Mouse (Mus musculus) C2C12 (cell line): ENCODE measurements around the gene Llgl2. TPM values are rescaled to one million over a fixed set of nuclear protein-coding genes. Genes with fewer than 3 reads are reported as not detected.

Experiments used
- H3K27me3 ChIP-seq: one replicate; pipeline ENCODE4 v1.6.1; 2011; ENCODE audit not compliant: control insufficient read depth, insufficient read depth, insufficient read length
- H3K36me3 ChIP-seq: one replicate; pipeline ENCODE4 v1.6.1; 2011; ENCODE audit not compliant: control insufficient read depth, insufficient read depth
- H3K4me3 ChIP-seq: one replicate; pipeline ENCODE4 v1.5.1; 2011; ENCODE audit warnings: mild to moderate bottlenecking, control low read depth; ENCODE audit not compliant: poor library complexity, insufficient read depth, severe bottlenecking
- H3K79me2 ChIP-seq: one replicate; pipeline ENCODE4 v1.6.1; 2011; ENCODE audit not compliant: control insufficient read depth, insufficient read depth
- H3K79me3 ChIP-seq: one replicate; pipeline ENCODE4 v1.6.1; 2011; ENCODE audit warnings: low read depth, control low read depth
- H3ac ChIP-seq: one replicate; pipeline ENCODE3; 2011; ENCODE audit warnings: low read depth; ENCODE audit not compliant: control insufficient read depth, insufficient read length
- CEBPB ChIP-seq: IDR thresholded peaks from one replicate; pipeline ENCODE4 v1.6.1; 2011; ENCODE audit warnings: low read depth, mild to moderate bottlenecking, control low read depth, moderate library complexity
- CTCF ChIP-seq: IDR thresholded peaks from one replicate; pipeline ENCODE4 v1.5.1; 2011; ENCODE audit not compliant: control insufficient read depth, insufficient read depth, insufficient read length
- FOSL1 ChIP-seq: IDR thresholded peaks from one replicate; pipeline ENCODE4 v1.8.0; 2011; ENCODE audit warnings: mild to moderate bottlenecking, low read length; ENCODE audit not compliant: poor library complexity, insufficient read depth, severe bottlenecking
- MAX ChIP-seq: IDR thresholded peaks from one replicate; pipeline ENCODE4 v1.6.1; 2011; ENCODE audit warnings: mild to moderate bottlenecking, control low read depth
- MYOD1 ChIP-seq: IDR thresholded peaks from one replicate; pipeline ENCODE4 v1.6.1; 2011; ENCODE audit warnings: low read depth; ENCODE audit not compliant: control insufficient read depth, insufficient read length
- MYOG ChIP-seq: IDR thresholded peaks from one replicate; pipeline ENCODE4 v1.6.1; 2011; ENCODE audit not compliant: control insufficient read depth, insufficient read length; ENCODE audit errors: extremely low read depth
- USF1 ChIP-seq: IDR thresholded peaks from one replicate; pipeline ENCODE4 v1.6.1; 2011; ENCODE audit warnings: low read depth, mild to moderate bottlenecking, control low read depth, moderate library complexity
- polyA plus RNA-seq: library from polyadenylated mRNA; unstranded; fragments of >200 nt; fragmentation: generic; extraction: Trizol; gene quantifications from one replicate; pipeline ENCODE4 v1.2.1, GENCODE M21; 2012; ENCODE audit warnings: missing spikeins

Gene Llgl2
- polyA plus RNA-seq, 1 experiment, result 0.51 TPM

GRCm38 (mm10) chr11:115829036-115829435 is 5.2 kb downstream of the Llgl2 start:
- H3ac ChIP-seq, result no peak overlapping the region
- TF ChIP-seq USF1 (no peak), CEBPB (no peak), FOSL1 (no peak), MAX (no peak), CTCF (no peak), MYOG (no peak), MYOD1 (no peak)
- H3K4me3 ChIP-seq, result no peak overlapping the region
- H3K79me2 ChIP-seq, result no peaks in the 10 kb centered on the region
- H3K79me3 ChIP-seq, result no peaks in the 10 kb centered on the region
- H3K36me3 ChIP-seq, result no peaks in the 10 kb centered on the region
- peaks cover 78% of the 10 kb centered on the region for H3K27me3 ChIP-seq

- H3K4me3 ChIP-seq, result no peak overlapping the region
- TF ChIP-seq MAX (no peak), FOSL1 (no peak), CTCF (no peak), CEBPB (no peak), MYOD1 (no peak), USF1 (no peak), MYOG (no peak)
- no peaks in the 10 kb centered on the region for H3K79me2 ChIP-seq
- no peaks in the 10 kb centered on the region for H3K36me3 ChIP-seq
- no peak overlapping the region for H3ac ChIP-seq
- peaks cover 87% of the 10 kb centered on the region for H3K27me3 ChIP-seq
- no peaks in the 10 kb centered on the region for H3K79me3 ChIP-seq
Measured at GRCm38 (mm10) chr11:115830550-115831325, 6.9 kb downstream of the Llgl2 start.

DNA sequence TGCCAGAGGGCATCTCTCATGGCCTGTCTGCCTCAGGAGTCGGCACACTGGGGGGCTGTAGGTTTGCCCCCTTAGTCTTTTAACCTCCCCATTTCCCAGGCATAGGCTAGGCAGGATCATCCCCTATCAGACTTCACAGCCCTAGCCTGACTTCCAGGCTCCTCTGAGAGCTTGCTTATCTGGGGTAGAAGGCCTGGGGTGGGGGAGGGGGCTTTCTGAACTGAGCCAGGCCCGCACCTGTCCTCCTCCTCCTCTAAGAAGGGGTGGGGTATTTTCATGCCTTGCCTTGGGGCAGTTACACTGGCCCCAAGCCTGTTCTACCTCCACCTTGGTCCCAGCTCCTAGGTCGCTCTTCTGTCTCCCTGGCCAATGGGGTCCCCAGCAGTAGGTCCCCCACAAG is 7.7 kb downstream of the Llgl2 start:
- Histone ChIP-seq H3K4me3 (no peak overlapping the region), H3K79me2 (no peaks in the 10 kb centered on the region)

GRCm38 (mm10) chr11:115832064-115832463 is 8.2 kb downstream of the Llgl2 start:
- H3K27me3 ChIP-seq, result peaks cover 93% of the 10 kb centered on the region
- no peak overlapping the region for H3K4me3 ChIP-seq

More for the DNA sequence above, 7.7 kb downstream of the Llgl2 start:
- no peak overlapping the region for H3ac ChIP-seq
- TF ChIP-seq MYOG, result no peak
- TF ChIP-seq MYOD1, result no peak
- no peak for TF ChIP-seq MAX
- no peak for TF ChIP-seq FOSL1
- no peak for TF ChIP-seq USF1
- no peak for TF ChIP-seq CEBPB
- H3K36me3 ChIP-seq, result no peaks in the 10 kb centered on the region
- no peaks in the 10 kb centered on the region for H3K79me3 ChIP-seq
- peaks cover 93% of the 10 kb centered on the region for H3K27me3 ChIP-seq

DNA sequence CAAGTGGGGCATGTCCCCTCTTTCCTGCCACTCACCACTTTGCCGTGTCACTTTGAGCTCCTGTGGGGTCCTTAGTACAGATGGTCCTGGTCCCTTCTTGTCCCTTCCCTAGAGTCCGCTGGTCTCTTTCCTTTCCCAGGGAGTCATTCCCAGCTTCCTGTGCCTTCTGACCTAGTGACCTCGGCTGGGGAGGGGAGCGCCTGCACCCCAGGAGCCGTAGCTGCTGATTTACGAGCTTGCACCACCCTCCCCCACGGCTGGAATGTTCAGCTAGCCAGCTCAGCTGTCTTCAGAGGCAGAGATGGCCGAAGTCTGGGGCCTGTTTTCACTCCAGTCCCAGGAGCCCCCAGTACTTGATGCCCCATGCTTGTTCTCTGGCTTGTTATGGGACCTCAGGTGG is 8.7 kb downstream of the Llgl2 start:
- H3K27me3 ChIP-seq, result peaks cover 93% of the 10 kb centered on the region
- no peak overlapping the region for H3K4me3 ChIP-seq
- no peaks in the 10 kb centered on the region for H3K36me3 ChIP-seq
- TF ChIP-seq USF1 (no peak), CEBPB (no peak), CTCF (no peak), FOSL1 (no peak), MYOD1 (no peak), MAX (no peak), MYOG (no peak)
- H3K79me2 ChIP-seq, result no peaks in the 10 kb centered on the region
- no peak overlapping the region for H3ac ChIP-seq
- H3K79me3 ChIP-seq, result no peaks in the 10 kb centered on the region

More at GRCm38 (mm10) chr11:115832064-115832463, 8.2 kb downstream of the Llgl2 start:
- Histone ChIP-seq H3ac (no peak overlapping the region), H3K36me3 (no peaks in the 10 kb centered on the region), H3K79me3 (no peaks in the 10 kb centered on the region), H3K79me2 (no peaks in the 10 kb centered on the region)
- TF ChIP-seq MYOD1 (no peak), CEBPB (no peak), MYOG (no peak), FOSL1 (no peak), USF1 (no peak), MAX (no peak), CTCF (no peak)

- Histone ChIP-seq H3K36me3 (no peaks in the 10 kb centered on the region), H3ac (no peak overlapping the region), H3K27me3 (peaks cover 93% of the 10 kb centered on the region), H3K4me3 (no peak overlapping the region), H3K79me3 (no peaks in the 10 kb centered on the region), H3K79me2 (no peaks in the 10 kb centered on the region)
- TF ChIP-seq MYOD1, result no peak
- no peak for TF ChIP-seq CTCF
- TF ChIP-seq USF1, result no peak
- TF ChIP-seq MYOG, result no peak
- TF ChIP-seq CEBPB, result no peak
- TF ChIP-seq MAX, result no peak
- no peak for TF ChIP-seq FOSL1
Measured at GRCm38 (mm10) chr11:115833021-115833513, 9.2 kb downstream of the Llgl2 start.
